Mouse (Mus musculus): ENCODE data around the gene B9d2.
A peak's percentile ranks its signal among the peaks of the same experiment; 100 is the strongest.

B9d2 gene

DNA sequence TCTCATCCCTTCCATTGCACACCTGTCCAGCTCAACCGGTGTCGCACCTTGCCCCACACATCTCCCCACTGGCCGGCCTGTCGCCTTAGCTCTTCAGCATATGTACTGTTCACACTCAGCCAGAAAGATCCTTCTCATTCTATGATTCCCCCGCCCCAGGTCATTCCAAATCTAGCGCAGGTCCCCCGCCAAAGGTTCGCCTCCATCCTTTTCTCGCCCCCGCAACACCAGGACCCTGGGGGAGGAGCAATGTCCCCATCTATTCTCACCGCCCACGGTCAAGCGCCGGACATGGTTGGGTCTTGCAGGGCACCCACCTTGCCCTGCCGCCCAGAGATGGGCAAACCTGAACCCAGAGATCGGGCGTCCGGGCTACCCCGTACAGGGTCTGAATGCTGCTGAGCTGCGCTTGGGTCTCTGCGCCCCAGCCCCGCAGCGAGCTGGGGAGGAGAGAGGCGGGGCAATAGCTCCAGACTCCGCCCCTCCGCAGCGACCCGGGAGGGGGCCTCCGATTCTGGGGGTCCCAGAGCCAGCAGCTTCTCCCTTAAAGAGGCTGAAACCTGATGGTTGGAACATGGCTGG is 5.8 kb upstream of the B9d2 start, which contains the start of gene Tmem91:
Tmem91 (minus strand) TSS at position 448 of the 582 bp plus-strand sequence.
- DNase-seq (ENCODE audit: low read depth, low spot score) = no peak

DNA sequence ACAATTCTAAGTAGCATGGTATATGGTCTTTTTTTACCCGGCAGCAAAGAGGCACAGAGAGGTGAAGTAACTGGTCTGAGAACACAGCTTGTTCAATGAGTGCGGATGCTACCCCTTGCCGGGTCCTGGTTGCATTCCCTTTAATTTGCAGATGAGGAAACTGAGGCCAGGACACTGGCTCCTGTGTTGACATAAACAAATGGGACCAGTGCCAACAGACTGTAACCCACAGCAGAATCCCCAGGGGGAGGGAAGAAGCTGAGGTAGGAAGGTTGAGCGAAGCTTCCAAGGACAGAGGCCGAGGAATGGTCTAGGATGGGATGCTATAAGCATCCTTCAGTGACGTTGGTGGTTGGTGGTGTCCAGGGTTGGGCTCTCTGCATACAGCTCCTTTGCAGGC is 5.2 kb upstream of the B9d2 start:
- no peak for DNase-seq (ENCODE audit: low read depth, low spot score)

DNA sequence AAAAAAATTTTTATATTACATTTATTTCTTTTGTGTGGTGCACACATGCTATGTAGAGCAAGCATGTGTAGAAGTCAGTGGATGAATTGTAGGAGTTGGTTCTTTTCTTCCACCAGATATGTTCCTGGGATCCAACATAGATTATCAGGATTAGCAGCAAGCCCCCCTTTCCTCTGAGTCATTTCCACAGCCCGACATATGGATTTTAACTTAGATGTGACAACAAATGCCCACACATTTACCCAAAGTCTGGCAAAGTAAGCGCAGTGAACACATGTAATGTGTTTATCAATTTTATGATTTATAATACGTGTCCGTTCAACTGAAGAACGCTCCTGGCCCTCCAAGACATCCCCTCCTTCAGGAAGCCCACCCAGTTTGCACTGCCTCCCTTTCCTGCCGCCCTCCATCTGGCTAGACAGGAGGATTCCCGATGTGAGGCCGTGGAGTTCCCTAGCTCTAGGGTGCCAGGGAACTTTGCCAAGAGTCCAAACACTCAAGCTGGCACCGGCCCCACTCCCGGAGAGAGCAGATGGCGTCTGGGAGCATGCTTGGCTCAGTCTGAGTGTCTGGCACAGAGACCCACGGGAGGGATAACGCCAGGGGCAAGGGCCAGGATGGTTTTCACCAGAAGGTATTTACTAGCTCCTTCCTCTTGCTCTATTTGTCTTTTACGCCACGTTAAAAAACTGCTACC is 4.3 kb upstream of the B9d2 start:
- no peak for DNase-seq (ENCODE audit: low read depth, low spot score)

DNA sequence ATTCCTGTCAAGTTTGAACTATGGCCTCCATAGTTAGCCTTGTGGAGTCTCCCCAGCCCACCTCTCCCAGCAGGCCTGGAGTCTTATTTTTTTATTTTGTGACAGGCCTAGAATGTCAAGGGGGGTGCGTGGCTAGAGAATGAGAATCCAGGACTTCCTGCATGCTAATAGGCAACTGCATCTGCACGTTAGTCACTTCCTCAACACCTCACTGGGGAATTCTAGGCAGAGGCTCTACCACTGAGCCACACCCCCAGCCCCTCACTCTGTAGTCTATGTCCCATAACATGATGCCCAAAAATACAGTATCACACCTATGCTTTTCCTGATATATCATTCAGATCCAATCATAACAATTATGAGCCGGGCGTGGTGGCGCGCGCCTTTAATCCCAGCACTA is 3.6 kb upstream of the B9d2 start:
- DNase-seq (ENCODE audit: low read depth, low spot score) = no peak

DNA sequence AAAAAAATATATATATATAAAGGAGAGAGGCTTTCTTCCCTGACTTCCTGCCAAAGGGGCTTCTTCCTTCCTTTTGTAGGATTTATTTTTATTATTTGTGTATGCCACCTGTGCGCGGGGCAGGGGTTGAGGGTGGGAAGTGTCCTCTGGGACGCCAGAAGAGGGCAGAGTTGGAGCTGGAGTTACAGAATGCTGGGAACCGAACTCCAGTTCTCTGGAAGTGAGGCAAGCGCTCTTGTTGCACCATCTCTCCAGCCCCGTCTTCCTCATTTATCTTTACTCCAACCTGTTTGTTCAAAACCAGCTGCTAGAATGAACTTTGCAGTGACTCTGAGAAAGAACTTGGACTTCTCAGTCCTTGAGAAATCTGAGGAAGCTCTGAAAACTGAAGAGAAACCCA is 609 bp upstream of the B9d2 start:
- DNase-seq (ENCODE audit: low read depth, low spot score) = no peak

DNA sequence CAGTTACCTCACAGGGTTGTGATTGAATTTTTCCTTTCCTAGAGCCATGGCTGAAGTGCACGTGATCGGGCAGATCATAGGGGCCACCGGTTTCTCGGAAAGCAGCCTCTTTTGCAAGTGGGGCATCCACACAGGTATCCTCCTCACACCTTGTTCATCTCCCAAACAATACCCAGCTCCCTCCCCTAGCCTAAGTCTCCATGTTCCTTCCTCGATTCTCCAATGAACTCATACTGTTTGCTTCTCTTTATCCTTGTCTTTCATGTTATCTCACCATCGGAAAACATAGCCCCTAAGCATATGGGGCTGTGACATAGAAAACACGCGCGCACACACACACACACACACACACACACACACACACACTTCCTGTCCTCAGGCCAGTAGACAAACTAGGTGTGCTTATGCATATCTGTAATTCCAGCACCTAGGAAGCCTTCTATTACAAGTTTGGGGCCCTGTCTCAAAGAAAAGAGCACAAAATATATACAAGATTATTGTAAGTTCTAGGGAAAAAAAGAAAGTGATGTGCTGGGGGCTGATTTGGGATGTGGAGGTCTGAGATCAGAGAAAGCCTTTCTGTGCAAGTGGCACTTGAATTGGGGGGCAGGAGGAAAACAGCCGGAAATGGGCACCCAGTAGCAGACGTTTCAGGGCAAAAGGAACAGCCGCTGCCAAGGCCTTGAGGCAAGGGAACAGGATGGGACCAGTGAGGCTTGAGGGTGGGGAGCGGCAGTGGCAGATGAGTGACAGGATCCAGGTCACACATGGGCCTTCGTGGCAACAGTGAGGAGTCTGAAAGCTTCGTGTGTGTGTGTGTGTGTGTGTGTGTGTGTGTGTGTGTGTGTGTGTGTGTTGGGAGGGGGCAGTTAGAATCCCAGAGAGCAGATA is 1.0 kb downstream of the B9d2 start:
- DNase-seq (ENCODE audit: low read depth, low spot score) = no peak

DNA sequence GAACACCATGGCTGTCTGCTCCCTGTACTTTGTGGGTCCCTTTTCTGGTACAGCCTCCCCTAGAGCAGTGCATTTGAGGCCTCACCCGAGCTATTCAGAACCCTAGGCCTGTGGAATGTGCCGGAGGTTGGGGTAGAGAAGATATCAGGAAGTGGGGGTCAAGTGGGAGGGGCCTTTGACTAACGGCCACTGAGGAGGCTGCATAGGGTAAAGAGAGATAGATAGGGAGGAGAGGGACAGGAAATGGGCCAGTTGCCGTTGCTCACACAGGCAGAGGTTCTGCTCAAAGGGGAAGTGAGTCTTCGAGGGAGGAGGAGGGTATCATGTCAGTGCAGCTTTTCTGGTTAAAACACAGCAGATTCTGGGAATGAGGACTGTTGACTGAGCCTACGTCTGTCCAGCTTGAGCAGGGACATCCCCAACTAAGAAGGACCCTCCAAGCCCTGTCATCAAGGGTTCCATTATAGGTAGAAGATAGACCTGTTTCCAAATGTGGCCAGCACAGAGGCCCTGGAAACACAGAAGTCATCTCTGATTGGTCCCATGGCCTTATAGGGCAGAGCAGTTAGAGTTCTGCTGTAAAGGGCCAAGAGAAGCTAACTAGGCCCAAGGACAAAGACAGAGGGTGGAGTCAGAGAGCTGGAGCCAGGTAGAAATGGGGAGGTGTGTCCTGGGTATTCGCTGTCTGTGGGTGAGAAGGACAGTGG is 3.0 kb downstream of the B9d2 start:
- no peak for DNase-seq (ENCODE audit: low read depth, low spot score)

DNA sequence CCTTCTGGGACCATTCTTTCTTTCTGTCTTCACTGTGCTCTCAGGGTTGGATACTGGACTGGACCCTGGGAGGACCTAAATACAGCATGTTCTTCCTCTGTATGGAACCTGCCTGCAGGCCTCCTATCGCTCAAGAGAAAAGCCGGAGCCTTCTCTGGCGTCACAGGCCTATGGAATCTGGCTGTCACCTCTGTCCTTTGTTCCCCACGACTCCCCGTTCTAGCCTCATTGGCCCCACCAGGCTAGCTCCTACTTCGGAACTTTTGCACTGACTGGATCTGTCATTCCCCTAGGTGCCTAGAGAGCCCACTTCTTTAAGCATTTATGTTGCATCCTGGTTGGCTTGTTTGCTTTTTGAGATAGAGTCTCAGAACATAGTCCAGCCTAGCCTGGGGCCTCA is 4.1 kb downstream of the B9d2 start:
- no peak for DNase-seq (ENCODE audit: low read depth, low spot score)

DNA sequence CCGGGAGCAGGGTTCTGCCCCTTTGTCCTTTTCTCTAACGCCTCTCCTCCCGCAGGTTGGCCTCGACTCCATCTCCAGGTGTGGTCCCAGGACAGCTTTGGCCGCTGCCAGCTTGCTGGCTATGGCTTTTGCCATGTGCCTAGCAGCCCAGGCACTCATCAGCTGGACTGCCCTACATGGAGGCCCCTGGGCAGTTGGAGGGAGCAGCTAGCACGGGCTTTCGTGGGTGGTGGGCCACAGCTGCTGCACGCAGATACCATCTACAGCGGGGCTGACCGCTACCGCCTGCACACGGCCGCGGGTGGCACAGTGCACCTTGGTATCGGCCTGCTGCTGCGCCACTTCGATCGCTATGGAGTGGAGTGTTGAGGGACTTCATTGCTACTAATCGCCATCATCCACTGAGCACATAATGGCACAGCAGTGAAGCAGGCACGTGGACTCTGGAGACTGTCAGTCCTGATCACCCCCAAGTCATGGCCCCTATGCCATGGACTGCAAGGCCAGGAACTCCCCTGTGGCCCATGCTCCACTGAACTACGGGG is 5.4 kb downstream of the B9d2 start:
- no peak for DNase-seq (ENCODE audit: low read depth, low spot score)

DNA sequence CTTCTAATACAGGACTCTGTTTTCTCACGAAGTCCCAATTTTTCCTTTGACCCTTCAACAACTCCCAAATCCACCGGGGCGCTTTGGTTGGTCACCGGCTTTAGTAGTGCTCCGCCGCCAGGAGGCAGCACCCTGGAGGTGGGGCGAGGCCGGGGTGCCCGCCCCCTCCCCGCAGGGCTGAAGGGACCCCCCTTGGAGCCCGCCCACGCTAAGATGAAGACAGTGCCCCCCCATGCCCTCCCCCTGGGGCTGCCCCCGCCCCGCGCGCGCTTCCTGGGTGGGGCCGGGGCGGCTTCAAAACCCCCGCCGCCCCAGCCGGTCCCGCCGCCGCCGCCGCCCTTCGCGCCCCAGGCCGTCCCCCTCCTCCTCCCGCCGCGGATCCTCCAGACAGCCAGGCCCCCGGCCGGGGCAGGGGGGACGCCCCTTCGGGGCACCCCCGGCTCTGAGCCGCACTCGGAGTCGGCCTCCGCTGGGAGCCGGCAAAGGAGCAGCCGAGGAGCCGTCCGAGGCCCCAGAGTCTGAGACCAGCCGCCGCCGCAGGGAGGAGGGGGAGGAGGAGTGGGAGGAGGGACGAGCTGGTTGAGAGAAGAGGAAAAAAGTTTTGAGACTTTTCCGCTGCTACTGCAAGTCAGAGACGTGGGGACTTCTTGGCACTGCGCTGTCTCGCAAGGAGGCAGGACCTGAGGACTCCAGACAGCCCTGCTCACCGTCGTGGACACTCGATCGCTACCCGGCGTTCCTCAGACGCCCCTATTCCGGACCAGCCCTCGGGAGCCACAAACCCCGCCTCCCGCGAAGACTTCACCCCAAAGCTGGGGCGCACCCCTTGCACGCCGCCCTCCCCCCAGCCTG is 6.3 kb downstream of the B9d2 start, which contains the start of gene Tgfb1:
Tgfb1 (plus strand) TSS at position 323 of the 852 bp plus-strand sequence.
- DNase-seq (ENCODE audit: low read depth, low spot score) = peak; percentile 85

DNA sequence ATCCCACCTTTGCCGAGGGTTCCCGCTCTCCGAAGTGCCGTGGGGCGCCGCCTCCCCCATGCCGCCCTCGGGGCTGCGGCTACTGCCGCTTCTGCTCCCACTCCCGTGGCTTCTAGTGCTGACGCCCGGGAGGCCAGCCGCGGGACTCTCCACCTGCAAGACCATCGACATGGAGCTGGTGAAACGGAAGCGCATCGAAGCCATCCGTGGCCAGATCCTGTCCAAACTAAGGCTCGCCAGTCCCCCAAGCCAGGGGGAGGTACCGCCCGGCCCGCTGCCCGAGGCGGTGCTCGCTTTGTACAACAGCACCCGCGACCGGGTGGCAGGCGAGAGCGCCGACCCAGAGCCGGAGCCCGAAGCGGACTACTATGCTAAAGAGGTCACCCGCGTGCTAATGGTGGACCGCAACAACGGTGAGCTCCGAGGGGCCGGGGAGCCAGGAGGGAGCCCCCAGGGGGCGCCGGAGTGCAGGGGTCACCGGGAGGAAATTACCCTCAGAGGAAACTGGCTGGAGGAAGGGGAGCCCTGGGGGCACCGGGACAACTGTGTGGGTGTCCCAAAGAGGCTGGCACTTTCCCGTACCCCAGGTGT is 7.3 kb downstream of the B9d2 start:
- peak; percentile 43 for DNase-seq (ENCODE audit: low read depth, low spot score)

DNA sequence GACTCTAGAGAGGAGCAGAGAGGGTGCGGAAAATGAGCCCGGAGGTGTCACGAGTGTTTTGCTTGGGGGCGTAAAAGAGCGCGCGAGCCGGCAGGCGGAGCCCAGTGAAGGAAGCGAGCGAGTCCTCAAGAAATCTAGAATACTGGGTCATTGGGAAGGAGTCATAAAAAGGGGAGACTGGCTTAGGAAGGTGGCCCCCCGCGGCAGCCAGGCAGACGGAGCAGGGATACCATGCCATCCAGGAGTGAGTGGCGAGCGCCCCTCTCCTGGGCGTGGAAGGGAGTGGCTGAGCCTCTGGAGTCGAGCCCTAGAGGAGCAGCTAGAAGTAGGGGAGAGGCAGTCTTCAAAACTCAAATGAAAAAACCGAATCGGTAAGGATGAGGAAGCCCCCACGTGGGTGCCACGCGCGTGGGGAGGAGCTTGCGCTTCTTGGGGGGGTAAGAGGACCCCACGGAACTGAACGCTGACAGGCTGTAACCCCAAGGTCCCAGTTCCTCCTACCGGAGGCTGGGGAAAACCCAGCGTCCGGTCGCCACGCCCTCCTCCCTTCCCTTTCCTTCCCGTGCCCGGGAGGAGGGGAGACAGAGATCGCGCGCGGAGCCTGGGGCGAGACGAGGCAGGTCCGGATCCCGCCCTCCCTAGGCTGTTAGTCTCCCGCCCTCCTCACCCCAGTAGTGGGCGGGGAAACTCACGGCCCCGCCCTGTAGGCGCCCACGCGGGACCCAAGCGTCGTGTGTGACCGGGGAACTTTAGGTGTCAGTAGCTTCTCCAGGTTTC is 8.4 kb downstream of the B9d2 start:
- DNase-seq (ENCODE audit: low read depth, low spot score) = peak; percentile 91

DNA sequence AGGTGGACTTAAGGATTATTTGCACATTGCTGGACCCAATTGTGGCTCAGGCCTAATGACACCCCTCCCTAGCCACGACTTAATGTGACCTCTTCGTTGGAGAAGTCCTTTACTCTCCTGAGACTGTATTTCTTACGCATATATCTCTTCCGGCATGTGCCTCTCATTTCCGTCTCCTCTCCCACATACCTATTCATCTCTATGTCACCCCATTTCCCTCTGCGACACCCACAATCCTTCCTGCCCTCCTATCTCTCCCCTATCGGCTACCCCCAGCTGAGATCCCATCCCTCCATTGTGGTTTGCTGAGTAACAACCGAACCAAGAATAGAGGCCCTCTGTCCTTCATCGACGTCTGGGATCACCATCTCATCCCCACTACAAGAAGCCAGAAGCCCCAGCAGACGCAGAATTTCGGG is 9.0 kb downstream of the B9d2 start:
- no peak for DNase-seq (ENCODE audit: low read depth, low spot score)

DNA sequence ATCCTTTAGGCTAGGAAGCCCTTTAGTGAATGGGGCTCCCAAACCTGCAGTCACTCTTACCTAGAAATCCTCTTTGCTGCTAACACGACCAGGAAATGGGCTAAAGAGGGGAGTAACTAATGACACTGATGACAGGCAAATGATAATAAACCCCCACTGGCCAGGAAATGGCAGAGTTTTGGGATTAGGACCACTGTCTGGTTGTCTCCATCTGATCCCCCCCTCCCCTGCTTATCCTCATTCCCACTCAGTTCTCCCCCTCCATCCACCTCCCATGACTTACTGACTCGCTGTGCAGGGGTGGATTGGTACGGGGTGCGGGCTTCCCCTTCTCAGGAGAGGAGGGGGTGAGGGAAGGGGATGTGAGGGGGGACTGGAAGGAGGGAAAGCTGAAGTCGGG is 9.5 kb downstream of the B9d2 start:
- no peak for DNase-seq (ENCODE audit: low read depth, low spot score)

DNA sequence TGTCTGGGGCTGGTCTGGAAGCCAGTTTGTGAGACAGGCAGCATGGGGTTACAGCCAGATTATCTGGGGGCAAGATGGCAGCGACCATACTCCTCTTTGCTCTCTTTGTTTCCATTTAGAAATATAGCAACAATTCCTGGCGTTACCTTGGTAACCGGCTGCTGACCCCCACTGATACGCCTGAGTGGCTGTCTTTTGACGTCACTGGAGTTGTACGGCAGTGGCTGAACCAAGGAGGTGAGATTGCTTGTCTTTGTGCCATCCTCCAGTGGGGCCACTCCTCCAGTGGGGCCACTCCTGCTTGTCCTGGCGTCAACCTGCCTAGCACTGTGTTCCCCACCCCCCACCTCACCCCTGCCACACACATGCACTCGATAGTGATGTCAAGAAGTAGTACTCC is 13.5 kb downstream of the B9d2 start:
- no peak for DNase-seq (ENCODE audit: low read depth, low spot score)

DNA sequence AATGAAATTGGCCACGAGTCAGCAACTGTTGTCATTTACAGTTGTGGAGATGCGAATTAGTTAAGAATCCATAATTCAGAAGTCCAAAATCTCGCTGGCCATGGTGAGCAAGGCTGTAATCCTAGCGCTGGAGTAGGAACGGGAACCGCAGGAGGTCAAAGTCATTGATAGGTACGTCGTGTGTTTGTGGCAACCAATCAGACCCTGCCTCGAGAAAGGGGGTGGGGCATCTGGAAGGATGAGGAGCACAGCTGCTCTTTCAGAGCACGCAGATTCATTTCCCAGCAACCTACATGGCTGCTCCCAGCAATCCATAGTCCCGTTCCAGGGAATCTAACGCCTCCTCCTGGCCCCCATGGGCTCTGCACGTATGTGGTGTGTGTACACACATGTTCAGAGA is 19.3 kb downstream of the B9d2 start:
- DNase-seq (ENCODE audit: low read depth, low spot score) = peak; percentile 95

DNA sequence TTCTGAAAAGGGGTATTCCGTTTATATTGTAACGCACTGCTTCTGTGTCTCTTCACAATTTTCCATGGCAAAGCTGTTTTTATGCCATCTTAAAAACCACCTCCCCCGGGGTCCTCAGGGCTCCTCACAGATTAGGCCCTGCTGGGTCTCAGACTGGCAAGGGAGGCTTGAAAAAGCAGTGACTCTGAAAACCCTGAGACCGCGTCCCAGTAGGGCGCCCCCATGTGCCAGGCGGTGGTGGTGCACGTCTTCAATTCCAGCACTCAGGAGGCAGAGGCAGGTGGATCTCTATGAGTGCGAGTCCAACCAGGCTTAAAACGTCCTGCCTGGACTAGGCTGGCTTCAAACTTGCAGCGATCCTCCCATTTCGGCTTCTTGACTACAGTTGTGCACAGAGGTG is 20.2 kb downstream of the B9d2 start:
- peak; percentile 83 for DNase-seq (ENCODE audit: low read depth, low spot score)

DNA sequence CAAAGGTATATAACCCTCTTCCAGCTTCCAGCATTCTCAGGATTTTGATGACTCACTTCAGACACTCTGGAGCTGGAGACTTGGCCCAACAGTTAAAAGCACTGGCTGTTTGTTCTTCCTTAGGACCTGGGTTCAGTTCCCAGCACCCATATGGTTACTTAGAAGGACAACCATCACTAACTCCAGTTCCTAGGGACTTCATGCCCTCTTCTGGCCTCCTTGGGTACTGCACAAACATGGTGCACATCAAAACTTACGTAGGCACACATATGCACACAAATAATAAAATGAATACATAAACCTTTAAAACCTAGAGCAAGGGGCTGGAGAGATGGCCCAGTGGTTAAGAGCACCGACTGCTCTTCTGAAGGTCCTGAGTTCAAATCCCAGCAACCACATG is 21.8 kb downstream of the B9d2 start:
- DNase-seq (ENCODE audit: low read depth, low spot score) = peak; percentile 58

DNA sequence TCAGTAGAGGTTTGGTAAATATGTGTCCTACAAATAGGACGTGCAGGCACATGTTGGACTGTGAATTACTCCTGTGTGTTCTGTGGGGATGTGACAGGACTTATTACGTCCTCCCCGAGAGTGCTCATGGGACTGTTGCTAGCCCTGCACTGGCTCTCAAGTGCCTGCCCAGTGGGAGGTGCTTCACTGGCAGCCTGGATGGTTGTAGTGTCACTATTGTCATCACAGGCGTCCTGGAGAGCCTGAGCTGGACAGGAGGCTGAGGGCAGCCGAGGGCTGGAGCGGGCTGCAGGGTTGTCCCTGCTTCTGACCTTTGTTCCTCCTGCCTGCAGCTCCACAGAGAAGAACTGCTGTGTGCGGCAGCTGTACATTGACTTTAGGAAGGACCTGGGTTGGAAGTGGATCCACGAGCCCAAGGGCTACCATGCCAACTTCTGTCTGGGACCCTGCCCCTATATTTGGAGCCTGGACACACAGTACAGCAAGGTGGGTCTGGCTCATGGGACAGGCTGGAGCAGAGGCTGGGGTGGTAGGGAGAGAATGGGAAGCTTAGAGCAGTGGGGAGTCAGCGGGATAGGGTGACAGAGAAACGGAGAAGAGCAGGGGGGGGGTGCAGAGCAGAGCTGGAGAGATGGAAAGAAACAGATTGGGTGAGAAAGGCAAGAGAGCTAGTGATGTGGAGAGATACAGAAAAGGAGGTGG is 23.4 kb downstream of the B9d2 start:
- no peak for DNase-seq (ENCODE audit: low read depth, low spot score)
